Comparison of ENCODE assay signal across 11 mouse cellular contexts in genomic region chr1:94139445-94140062, GRCm38 (mm10).
DNase-seq lines count a peak whose midpoint lies in the region; ATAC-seq lines count a peak whose summit lies in the region.
"Had no signal": no experiment of that assay in that cellular context is flagged by ENCODE, and none has a peak within 500 bp of the region (broad histone marks: within the 10 kb centered on the region; RNA-seq: fewer than 3 reads in every experiment).

No protein-coding gene starts in this region.

- H3K36me3 ChIP-seq in forebrain, embryonic 11.5 days (ENCODE audit: control insufficient read depth, insufficient read depth, low read length) = no peaks in the 10 kb centered on the region
- H3K36me3 ChIP-seq in forebrain, embryonic 10.5 days (replicated peaks) = no peaks in the 10 kb centered on the region
- H3K36me3 ChIP-seq in midbrain, embryonic 12.5 days = no peaks in the 10 kb centered on the region
- no peaks in the 10 kb centered on the region for H3K36me3 ChIP-seq in midbrain, embryonic 10.5 days
- no peaks in the 10 kb centered on the region for H3K36me3 ChIP-seq in forebrain, embryonic 12.5 days (replicated peaks)

- H3K4me1 ChIP-seq in forebrain, embryonic 11.5 days (replicated peaks; ENCODE audit: control insufficient read depth, insufficient read depth, low read length) = no peaks in the 10 kb centered on the region
- H3K4me1 ChIP-seq in forebrain, embryonic 10.5 days = no peaks in the 10 kb centered on the region
- no peaks in the 10 kb centered on the region for H3K4me1 ChIP-seq in midbrain, embryonic 12.5 days
- H3K4me1 ChIP-seq in midbrain, embryonic 10.5 days = no peaks in the 10 kb centered on the region
- H3K4me1 ChIP-seq in forebrain, embryonic 12.5 days = no peaks in the 10 kb centered on the region

- WGBS in forebrain, embryonic 11.5 days = 87% methylated on average over 5 of the region's 5 CpGs
- 89% methylated on average over 5 of the region's 5 CpGs for WGBS in forebrain, embryonic 10.5 days
- WGBS in midbrain, embryonic 12.5 days = 86% methylated on average over 5 of the region's 5 CpGs
- WGBS in midbrain, embryonic 10.5 days = 86% methylated on average over 5 of the region's 5 CpGs
- 88% methylated on average over 5 of the region's 5 CpGs for WGBS in forebrain, embryonic 12.5 days

- no peaks in the 10 kb centered on the region for H3K9me3 ChIP-seq in forebrain, embryonic 11.5 days (ENCODE audit: control insufficient read depth, low read length)
- no peaks in the 10 kb centered on the region for H3K9me3 ChIP-seq in forebrain, embryonic 10.5 days
- H3K9me3 ChIP-seq in midbrain, embryonic 12.5 days = no peaks in the 10 kb centered on the region
- H3K9me3 ChIP-seq in midbrain, embryonic 10.5 days (replicated peaks) = no peaks in the 10 kb centered on the region; the same call in 1 of the 2 replicates
- H3K9me3 ChIP-seq in forebrain, embryonic 12.5 days = no peaks in the 10 kb centered on the region

- no peak overlapping the region for H3K4me2 ChIP-seq in forebrain, embryonic 11.5 days (ENCODE audit: low read depth, low read length, severe bottlenecking)
- no peak overlapping the region for H3K4me2 ChIP-seq in midbrain, embryonic 12.5 days (replicated peaks)
- no peak overlapping the region for H3K4me2 ChIP-seq in forebrain, embryonic 12.5 days

- H3K4me3 ChIP-seq in forebrain, embryonic 11.5 days (ENCODE audit: low read depth, low read length) = no peak overlapping the region
- H3K4me3 ChIP-seq in forebrain, embryonic 10.5 days = no peak overlapping the region
- H3K4me3 ChIP-seq in midbrain, embryonic 12.5 days = no peak overlapping the region
- H3K4me3 ChIP-seq in midbrain, embryonic 10.5 days = no peak overlapping the region
- no peak overlapping the region for H3K4me3 ChIP-seq in forebrain, embryonic 12.5 days (replicated peaks)

- 0 out of 2 replicates have a peak, but pooled peaks have one; percentile 42 for ATAC-seq in forebrain, embryonic 11.5 days (replicated peaks; ENCODE audit: low FRiP score)
- peak; percentile 45 for ATAC-seq in midbrain, embryonic 12.5 days (ENCODE audit: low FRiP score, low read depth)
- ATAC-seq in forebrain, embryonic 12.5 days (ENCODE audit: low FRiP score) = peak; percentile 55; the same call in 1 of the 2 replicates
- ATAC-seq in megakaryocyte, adult 5-6 weeks (ENCODE audit: poor library complexity, severe bottlenecking) = no peak

- H3K27me3 ChIP-seq in forebrain, embryonic 11.5 days (ENCODE audit: control insufficient read depth, insufficient read depth, low read length) = no peaks in the 10 kb centered on the region
- H3K27me3 ChIP-seq in forebrain, embryonic 10.5 days (ENCODE audit: poor library complexity, severe bottlenecking) = no peaks in the 10 kb centered on the region
- H3K27me3 ChIP-seq in midbrain, embryonic 12.5 days = no peaks in the 10 kb centered on the region
- H3K27me3 ChIP-seq in midbrain, embryonic 10.5 days (ENCODE audit: low read depth, poor library complexity, severe bottlenecking) = no peaks in the 10 kb centered on the region
- no peaks in the 10 kb centered on the region for H3K27me3 ChIP-seq in forebrain, embryonic 12.5 days

- H3K9ac ChIP-seq in forebrain, embryonic 11.5 days (ENCODE audit: low read length) = no peak overlapping the region
- H3K9ac ChIP-seq in midbrain, embryonic 12.5 days (replicated peaks) = no peak overlapping the region
- H3K9ac ChIP-seq in forebrain, embryonic 12.5 days = no peak overlapping the region

- H3K27ac ChIP-seq in forebrain, embryonic 11.5 days (ENCODE audit: low read depth, low read length) = no peak overlapping the region
- no peak overlapping the region for H3K27ac ChIP-seq in forebrain, embryonic 10.5 days
- H3K27ac ChIP-seq in midbrain, embryonic 12.5 days (replicated peaks) = no peak overlapping the region
- no peak overlapping the region for H3K27ac ChIP-seq in midbrain, embryonic 10.5 days (replicated peaks)
- H3K27ac ChIP-seq in forebrain, embryonic 12.5 days = no peak overlapping the region

- no peak for DNase-seq in forebrain, embryonic 11.5 days (ENCODE audit: low spot score)
- no peak for DNase-seq in forebrain, embryonic 10.5 days (ENCODE audit: extremely low spot score, low spot score)
- DNase-seq in midbrain, embryonic 10.5 days (ENCODE audit: low spot score) = no peak
- peak; percentile 27 for DNase-seq in retina, postnatal 7 days (ENCODE audit: low read depth, low spot score)
- DNase-seq in cerebellum, adult 11 months = no peak
- DNase-seq: heart, adult 11 months; kidney, adult 9 months; lung, postnatal 14 days had no signal
